Mouse (Mus musculus) bone marrow, adult 2 months (tissue): ENCODE results near the gene Shc3.

ENCODE experiments used
- CTCF ChIP-seq: fragments of 200-500 bp; IDR thresholded peaks from 2 replicates; pipeline ENCODE4 v1.5.1; 2011; ENCODE audit warnings: low read length, control low read depth; ENCODE audit not compliant: control insufficient read depth, insufficient read depth
- POLR2A ChIP-seq: fragments of 200-500 bp; IDR thresholded peaks from 2 replicates; pipeline ENCODE4 v1.6.1; 2011; ENCODE audit warnings: low read depth, mild to moderate bottlenecking, control low read depth, low read length, borderline replicate concordance; ENCODE audit not compliant: control insufficient read depth

DNA sequence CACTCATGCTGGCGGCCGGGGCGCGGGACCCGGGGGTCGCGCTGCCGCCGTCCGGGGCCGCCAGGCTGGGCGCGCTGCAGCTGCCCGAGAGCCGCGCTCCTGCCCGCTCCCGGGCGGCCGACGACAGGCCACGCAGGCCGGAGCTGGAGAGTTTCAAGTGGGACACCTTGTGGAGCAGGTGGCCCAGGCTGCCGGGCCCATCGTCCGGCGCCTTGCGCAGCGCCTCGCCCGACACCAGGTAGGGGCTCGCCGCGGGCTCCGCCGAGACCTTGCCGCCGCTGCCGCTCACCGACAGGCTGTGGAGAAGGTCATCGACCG, 2.2 kb downstream of the Shc3 start:
- TF ChIP-seq POLR2A (no peak), CTCF (no peak)
